ENCODE assay signal across 8 mouse cellular contexts in the genomic region with DNA sequence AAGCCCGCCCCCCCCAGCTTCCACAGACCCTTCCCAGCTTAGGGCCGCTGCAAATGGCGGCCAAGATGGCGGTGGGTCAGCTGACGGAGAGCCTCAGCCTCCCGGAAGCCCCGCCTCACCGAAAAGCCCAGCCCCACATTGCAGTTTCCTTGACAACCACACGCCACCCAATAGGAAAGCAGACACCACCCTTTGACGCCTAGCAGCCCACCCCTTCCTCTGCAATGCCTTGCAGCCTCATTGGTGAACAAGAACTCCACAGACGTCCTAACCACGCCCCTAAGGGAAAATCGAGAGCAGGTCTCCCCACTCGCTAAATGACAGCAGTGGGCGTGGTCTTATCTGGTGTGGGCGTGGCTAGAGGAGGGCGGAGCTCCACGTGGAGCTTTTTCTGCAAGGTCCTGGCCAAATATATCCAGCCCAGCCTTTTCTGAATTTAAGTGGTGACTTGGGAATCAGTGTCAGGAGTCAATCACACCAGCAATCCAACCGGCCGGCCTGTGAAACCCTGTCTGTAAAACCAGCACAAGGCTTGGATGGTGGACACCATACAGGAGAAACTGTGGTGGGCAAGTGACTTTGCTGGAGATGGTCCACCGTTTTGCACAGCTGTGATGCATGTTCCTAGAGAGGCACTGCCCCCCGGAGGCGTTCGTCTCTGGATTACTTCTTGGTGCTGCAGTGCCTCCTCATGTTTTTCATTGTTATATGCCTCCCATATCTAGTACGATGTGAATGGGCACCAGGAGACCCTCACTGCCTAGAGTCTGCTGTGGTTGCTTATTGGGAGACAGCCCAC. TPM values are rescaled to one million over a fixed set of nuclear protein-coding genes. Genes with fewer than 3 reads are reported as not detected.
A peak's percentile ranks its signal among the peaks of the same experiment; 100 is the strongest.
DNase-seq lines count a peak whose midpoint lies in the region; ATAC-seq lines count a peak whose summit lies in the region.

A gene (minus strand): TSS at position 85 of the 799 bp plus-strand sequence.

- peak within 1 kb of the TSS; percentile 93 for H3K4me2 ChIP-seq in hindbrain, embryonic 14.5 days (replicated peaks)

- H3K27me3 ChIP-seq in hindbrain, embryonic 14.5 days (ENCODE audit: control insufficient read depth, insufficient read depth, low read length), result no peaks in the 10 kb centered on the region

- H3K4me1 ChIP-seq in hindbrain, embryonic 14.5 days (replicated peaks; ENCODE audit: control insufficient read depth, insufficient read depth, low read length), result peaks cover 24% of the 10 kb centered on the region

- ATAC-seq in hindbrain, embryonic 14.5 days (ENCODE audit: low FRiP score), result peak; percentile 99

- peak within 1 kb of the TSS; percentile 96 for H3K4me3 ChIP-seq in hindbrain, embryonic 14.5 days (replicated peaks; ENCODE audit: low read length)

- H3K9me3 ChIP-seq in hindbrain, embryonic 14.5 days (ENCODE audit: control insufficient read depth, low read length), result no peaks in the 10 kb centered on the region

- peak within 1 kb of the TSS; percentile 97 for H3K9ac ChIP-seq in hindbrain, embryonic 14.5 days

- 1% methylated on average over 24 of the region's 25 CpGs for WGBS in hindbrain, embryonic 14.5 days

- DNase-seq in R1 (ENCODE audit: low read depth, low spot score), result peak; percentile 100
- DNase-seq in cerebellum, postnatal 25 days, result peak; percentile 94 to 97
- DNase-seq in frontal cortex, postnatal 25 days (ENCODE audit: low spot score in 2 of 2), result peak; percentile 86 to 90
- peak; percentile 97 for DNase-seq in hindbrain, embryonic 14.5 days (ENCODE audit: low spot score)
- peak; percentile 96 to 97 for DNase-seq in layer of hippocampus, postnatal 36 days
- peak; percentile 100 for DNase-seq in lung, postnatal 36 days
- DNase-seq in retina, postnatal 1 day, result peak; percentile 100
- DNase-seq in urinary bladder, adult 18-20 months (ENCODE audit: low spot score in 2 of 2), result peak; percentile 96 to 97

- H3K36me3 ChIP-seq in hindbrain, embryonic 14.5 days (replicated peaks; ENCODE audit: control insufficient read depth, insufficient read depth), result no peaks in the 10 kb centered on the region; the same call in 1 of the 2 replicates

- H3K27ac ChIP-seq in hindbrain, embryonic 14.5 days, result peak within 1 kb of the TSS; percentile 88

RNA-seq across cellular contexts. Expression of the gene that starts here (rescaled TPM):
- 112 and 114 TPM in 2 replicates for polyA plus RNA-seq in hindbrain, embryonic 14.5 days (2014; fragmentation: Nextera tagmentation; extraction: Ambion mirVana)
- total RNA-seq in layer of hippocampus, postnatal 36 days (2021), result 100 to 1,000 TPM; 142 to 147 TPM

Comparison
In these comparisons a context has a peak if more than half of its experiments do, and no peak if none do; other contexts are left out.
1. Peak in every context shown above with its lines: DNase-seq, ATAC-seq, H3K4me3 ChIP-seq and H3K27ac ChIP-seq.